Mouse (Mus musculus) megakaryocyte, embryonic 14.5 days (primary cell): ENCODE results near the gene Tvp23a.

Experiments
- FLI1 ChIP-seq: IDR thresholded peaks from 2 replicates; pipeline ENCODE4 v1.6.1; 2012; ENCODE audit warnings: low read length, inconsistent platforms, mixed read lengths
- GATA1 ChIP-seq: IDR thresholded peaks from 3 replicates; pipeline ENCODE4 v1.6.1; 2012; ENCODE audit warnings: mixed read lengths, low read length, inconsistent platforms, borderline replicate concordance

GRCm38 (mm10) chr16:10487895-10488493 lies 40.8 kb upstream of the Tvp23a start:
- TF ChIP-seq FLI1 = no peak
- TF ChIP-seq GATA1 = no peak
